Mouse (Mus musculus): ENCODE data around the gene Cask. TPM values are rescaled to one million over a fixed set of nuclear protein-coding genes. Genes with fewer than 3 reads are reported as not detected.

Gene Cask
- polyA plus RNA-seq, 1 experiment from 2014 or later, result 5.9 TPM

DNA sequence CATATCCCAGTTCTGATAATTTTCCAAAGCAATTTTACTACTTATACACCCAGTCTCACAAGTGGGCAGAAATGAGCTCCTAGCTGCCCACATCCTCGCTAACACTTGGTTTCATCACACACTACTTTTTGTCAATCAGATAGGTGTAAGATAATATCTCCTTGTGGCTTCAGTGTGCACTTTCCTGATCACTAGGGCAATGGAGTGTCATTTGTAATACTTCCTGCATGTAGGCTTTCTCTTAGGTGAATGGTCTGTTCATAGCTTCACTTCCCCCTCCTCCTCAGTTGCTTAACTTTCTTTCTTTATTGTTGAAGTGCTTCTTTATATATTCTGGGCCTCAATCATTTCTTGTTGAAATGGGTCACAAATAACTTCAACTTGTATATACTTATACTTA, 198.9 kb downstream of the Cask start:
- no peak overlapping the region for H3K4me3 ChIP-seq
- no peak for DNase-seq (ENCODE audit: low spot score)
- no peak overlapping the region for H3K27ac ChIP-seq
- no peaks in the 10 kb centered on the region for H3K4me1 ChIP-seq
- 79% methylated on average over 1 of the region's 1 CpGs for WGBS
- H3K27me3 ChIP-seq (ENCODE audit: insufficient read depth, poor library complexity, severe bottlenecking), result no peaks in the 10 kb centered on the region
- H3K9me3 ChIP-seq, result no peaks in the 10 kb centered on the region
- H3K36me3 ChIP-seq, result no peaks in the 10 kb centered on the region

DNA sequence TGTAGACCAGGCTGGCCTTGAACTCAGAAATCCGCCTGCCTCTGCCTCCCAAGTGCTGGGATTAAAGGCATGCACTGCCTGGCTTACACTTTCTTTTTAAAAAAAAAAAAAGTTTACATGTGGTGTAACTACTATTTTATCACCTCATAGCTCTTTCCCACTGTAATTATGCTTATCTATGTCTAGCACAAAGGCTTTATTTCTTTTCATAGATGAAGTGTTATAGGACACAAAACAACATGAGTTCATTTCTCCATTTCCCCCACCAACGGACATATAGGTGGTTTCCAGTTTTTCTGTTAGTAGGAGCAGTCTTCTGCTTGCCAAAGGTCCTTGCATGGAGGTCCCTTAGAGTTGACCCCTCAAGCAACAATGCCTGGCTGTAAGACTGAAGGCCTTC, 199.3 kb downstream of the Cask start:
- Histone ChIP-seq H3K4me3 (no peak overlapping the region), H3K27ac (no peak overlapping the region), H3K9me3 (no peaks in the 10 kb centered on the region), H3K27me3 (ENCODE audit: insufficient read depth, poor library complexity, severe bottlenecking) (no peaks in the 10 kb centered on the region), H3K4me1 (no peaks in the 10 kb centered on the region), H3K36me3 (no peaks in the 10 kb centered on the region)
- 77% methylated on average over 2 of the region's 2 CpGs for WGBS
- DNase-seq (ENCODE audit: low spot score), result no peak

DNA sequence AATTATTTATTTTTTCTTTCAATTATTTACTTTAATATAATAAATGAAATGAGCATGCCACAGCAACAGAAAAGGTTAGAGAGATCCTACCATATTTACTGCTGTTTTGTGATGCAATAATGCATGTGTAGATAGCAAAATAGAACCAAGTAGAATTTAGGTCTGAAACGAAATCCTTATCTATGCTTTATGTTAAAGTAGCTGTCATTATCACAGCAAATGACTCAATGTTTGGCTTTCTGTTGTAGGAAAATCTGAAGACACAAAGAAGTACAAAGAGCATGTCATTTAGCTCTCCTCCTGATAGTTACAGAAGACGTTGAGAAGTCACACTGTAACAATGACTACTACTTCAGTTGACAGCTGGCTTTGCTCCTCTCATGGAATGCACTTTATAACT, 212.3 kb downstream of the Cask start:
- Histone ChIP-seq H3K4me1 (no peaks in the 10 kb centered on the region), H3K4me3 (no peak overlapping the region), H3K9me3 (no peaks in the 10 kb centered on the region), H3K36me3 (no peaks in the 10 kb centered on the region), H3K27ac (no peak overlapping the region), H3K27me3 (ENCODE audit: insufficient read depth, poor library complexity, severe bottlenecking) (no peaks in the 10 kb centered on the region)
- WGBS, result 38% methylated on average over 2 of the region's 2 CpGs
- DNase-seq (ENCODE audit: low spot score), result no peak

DNA sequence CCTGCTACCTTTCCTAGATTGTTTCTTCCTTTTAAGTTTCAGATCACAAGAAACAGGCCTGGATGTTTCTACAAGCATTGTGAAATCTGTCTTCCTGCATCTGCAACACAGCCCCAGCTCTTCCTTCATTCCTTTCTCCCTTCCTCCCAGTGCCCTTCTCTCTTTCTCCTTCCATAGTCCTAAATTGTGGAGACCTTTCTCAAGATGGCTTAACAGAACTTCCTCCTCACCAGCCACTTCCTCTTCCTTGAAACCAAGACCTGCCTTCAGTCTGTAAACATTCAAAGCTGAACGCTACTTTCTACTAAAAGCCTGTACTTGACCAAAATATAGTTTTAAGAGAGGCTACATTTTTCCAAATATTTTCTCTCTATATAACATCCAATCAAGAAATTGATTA, 214.8 kb downstream of the Cask start:
- 85% methylated on average over 1 of the region's 1 CpGs for WGBS
- no peak overlapping the region for H3K27ac ChIP-seq
- no peaks in the 10 kb centered on the region for H3K4me1 ChIP-seq
- H3K27me3 ChIP-seq (ENCODE audit: insufficient read depth, poor library complexity, severe bottlenecking), result no peaks in the 10 kb centered on the region
- no peak for DNase-seq (ENCODE audit: low spot score)
- H3K36me3 ChIP-seq, result no peaks in the 10 kb centered on the region
- no peak overlapping the region for H3K4me3 ChIP-seq
- no peaks in the 10 kb centered on the region for H3K9me3 ChIP-seq

DNA sequence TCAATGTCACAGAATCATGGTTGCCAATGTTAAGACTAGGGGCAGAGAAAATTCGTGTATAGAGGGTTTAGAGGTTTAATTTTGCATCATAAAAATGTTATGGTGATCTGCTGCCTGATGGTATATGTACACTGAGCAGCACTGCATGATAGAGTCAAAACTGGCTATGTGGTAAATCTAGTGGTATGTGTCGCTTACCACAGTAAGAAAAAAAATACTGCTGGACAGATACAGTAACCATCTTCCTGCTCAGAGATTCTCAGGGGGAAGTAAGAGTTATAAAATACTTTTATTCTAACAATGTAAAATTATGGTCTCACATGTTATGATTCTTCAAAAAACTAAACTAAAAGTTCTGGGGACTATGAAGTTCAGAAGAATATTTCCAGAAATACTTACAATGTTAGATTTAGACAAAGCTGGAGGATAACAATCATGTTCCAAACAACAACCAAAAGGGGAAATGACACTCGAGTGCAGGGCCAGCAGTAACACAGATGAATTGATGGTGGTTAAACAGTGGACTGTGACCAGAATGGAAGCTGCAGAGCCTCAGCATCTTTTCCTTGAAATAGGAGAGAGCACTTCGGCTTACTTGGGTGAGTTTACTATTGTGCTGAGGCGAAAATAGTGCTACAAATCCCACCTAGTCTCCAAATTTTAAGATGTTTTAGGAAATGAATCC, 219.4 kb downstream of the Cask start, which contains the start of gene Gpr34:
Gene Gpr34 (plus strand): TSS at position 491 of the 685 bp plus-strand sequence.
- no peaks in the 10 kb centered on the region for H3K9me3 ChIP-seq
- H3K36me3 ChIP-seq, result no peaks in the 10 kb centered on the region
- no peak for DNase-seq (ENCODE audit: low spot score)
- no peaks in the 10 kb centered on the region for H3K4me1 ChIP-seq
- 70% methylated on average over 5 of the region's 5 CpGs for WGBS
- no peak within 1 kb of the TSS for H3K27ac ChIP-seq
- no peak within 1 kb of the TSS for H3K4me3 ChIP-seq
- no peaks in the 10 kb centered on the region for H3K27me3 ChIP-seq (ENCODE audit: insufficient read depth, poor library complexity, severe bottlenecking)

DNA sequence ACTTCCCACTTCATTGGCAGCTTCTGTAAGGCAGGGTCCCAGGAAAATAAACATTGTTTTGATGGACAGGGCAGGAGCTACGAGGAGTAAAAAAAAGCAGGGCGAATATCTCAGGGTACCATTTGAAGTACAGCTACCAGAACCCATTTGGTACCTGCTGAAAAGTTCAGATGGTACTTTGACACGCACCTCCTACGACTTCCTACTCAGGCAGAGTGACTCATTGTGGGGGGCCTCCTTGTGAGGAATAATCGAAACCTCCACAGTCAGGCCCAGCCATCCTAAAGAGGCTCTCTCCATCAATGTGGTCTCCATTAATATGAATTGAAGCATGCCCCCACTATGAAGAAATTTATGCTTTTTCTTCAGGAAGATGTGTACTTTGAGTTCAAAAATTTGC, 228.5 kb downstream of the Cask start:
- DNase-seq (ENCODE audit: low spot score), result no peak
- Histone ChIP-seq H3K4me1 (no peaks in the 10 kb centered on the region), H3K27ac (no peak overlapping the region), H3K4me3 (no peak overlapping the region), H3K27me3 (ENCODE audit: insufficient read depth, poor library complexity, severe bottlenecking) (no peaks in the 10 kb centered on the region), H3K36me3 (no peaks in the 10 kb centered on the region), H3K9me3 (no peaks in the 10 kb centered on the region)
- 74% methylated on average over 5 of the region's 5 CpGs for WGBS

DNA sequence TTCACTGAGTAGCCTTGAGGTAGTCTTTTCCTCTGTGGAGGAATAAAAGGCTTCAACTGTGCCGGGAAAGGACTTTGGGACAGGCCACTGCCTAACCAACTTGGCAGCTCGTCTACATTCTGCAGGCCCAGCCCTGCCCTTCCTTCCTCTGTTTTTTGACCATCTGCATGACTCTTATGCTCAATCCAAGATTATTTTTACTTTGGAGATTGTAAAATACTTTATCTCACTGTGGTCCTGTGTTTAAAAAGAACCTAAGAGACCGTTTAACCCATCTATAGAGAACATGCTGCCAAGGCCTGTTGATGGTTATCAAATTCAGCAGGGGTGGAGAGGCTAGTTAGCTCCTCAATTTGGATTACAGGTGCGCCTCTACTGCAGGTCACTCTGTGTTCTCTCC, 229.7 kb downstream of the Cask start:
- Histone ChIP-seq H3K27ac (no peak overlapping the region), H3K27me3 (ENCODE audit: insufficient read depth, poor library complexity, severe bottlenecking) (no peaks in the 10 kb centered on the region), H3K4me3 (no peak overlapping the region), H3K36me3 (no peaks in the 10 kb centered on the region), H3K9me3 (no peaks in the 10 kb centered on the region), H3K4me1 (no peaks in the 10 kb centered on the region)
- 72% methylated on average over 4 of the region's 4 CpGs for WGBS
- no peak for DNase-seq (ENCODE audit: low spot score)

DNA sequence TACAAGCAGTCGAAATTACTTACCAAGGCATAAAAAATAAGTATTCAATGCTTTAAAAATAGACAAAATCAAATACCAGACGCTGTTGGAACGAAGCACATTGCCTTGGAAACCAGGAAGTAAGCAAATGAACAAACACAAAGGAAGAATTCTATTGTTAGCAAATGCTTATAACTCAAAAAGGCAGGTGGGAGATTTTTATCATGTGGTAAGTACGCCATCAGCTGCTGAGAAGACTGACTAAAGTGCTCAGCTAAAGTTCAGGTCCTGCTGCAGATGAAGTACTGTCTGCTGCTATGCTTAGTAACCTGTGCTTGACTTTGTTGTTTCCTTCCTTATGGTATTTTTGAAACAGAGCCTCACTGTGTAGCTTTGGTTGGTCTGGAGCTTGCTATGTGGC, 232.7 kb downstream of the Cask start:
- 69% methylated on average over 4 of the region's 4 CpGs for WGBS
- H3K9me3 ChIP-seq, result no peaks in the 10 kb centered on the region
- H3K4me1 ChIP-seq, result no peaks in the 10 kb centered on the region
- no peak overlapping the region for H3K4me3 ChIP-seq
- H3K27me3 ChIP-seq (ENCODE audit: insufficient read depth, poor library complexity, severe bottlenecking), result no peaks in the 10 kb centered on the region
- 0 out of 2 replicates have a peak, but pooled peaks cover 3% of the 10 kb centered on the region for H3K36me3 ChIP-seq
- H3K27ac ChIP-seq, result no peak overlapping the region
- DNase-seq (ENCODE audit: low spot score), result no peak

DNA sequence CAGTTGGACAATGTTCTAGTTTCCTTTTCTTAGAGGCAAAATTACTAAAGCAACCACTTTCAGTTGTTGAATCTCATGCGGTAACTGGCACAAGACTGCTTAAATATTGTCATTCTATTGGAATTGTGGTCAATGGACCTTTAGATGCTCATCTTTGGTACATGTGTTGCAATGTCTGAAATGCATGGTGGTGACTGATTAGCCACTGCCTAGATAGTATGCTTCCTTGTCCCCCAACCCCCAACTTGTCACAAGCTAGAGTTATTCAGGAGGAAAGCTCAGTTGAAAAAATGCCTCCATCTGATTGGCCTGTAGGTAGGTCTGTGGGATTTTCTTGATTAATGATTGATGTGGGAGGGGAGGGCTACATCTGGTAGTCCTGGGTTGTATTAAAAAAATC, 233.9 kb downstream of the Cask start:
- H3K36me3 ChIP-seq, result 0 out of 2 replicates have a peak, but pooled peaks cover 3% of the 10 kb centered on the region
- no peaks in the 10 kb centered on the region for H3K4me1 ChIP-seq
- WGBS, result 92% methylated on average over 1 of the region's 1 CpGs
- H3K27ac ChIP-seq, result no peak overlapping the region
- H3K27me3 ChIP-seq (ENCODE audit: insufficient read depth, poor library complexity, severe bottlenecking), result no peaks in the 10 kb centered on the region
- no peaks in the 10 kb centered on the region for H3K9me3 ChIP-seq
- no peak for DNase-seq (ENCODE audit: low spot score)
- no peak overlapping the region for H3K4me3 ChIP-seq

DNA sequence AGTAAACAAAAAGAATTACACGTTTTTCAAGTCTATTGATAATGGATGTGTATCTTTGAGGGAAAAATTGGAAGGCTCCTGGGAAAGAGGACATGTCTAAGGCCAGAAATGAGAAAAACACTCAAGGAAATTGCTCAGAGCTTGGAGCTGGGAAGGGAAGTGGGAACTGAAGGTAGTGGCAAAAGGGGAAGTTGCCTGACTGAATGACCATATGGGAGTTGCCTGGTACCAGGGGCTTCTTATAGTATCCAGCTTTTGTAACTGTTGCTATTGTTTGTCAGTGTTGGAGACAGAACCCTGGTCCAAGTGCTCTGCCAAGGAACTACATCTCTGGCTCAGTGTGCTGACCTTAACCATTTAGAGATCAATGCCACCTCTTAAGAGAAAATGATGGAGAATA, 234.4 kb downstream of the Cask start:
- Histone ChIP-seq H3K4me3 (no peak overlapping the region), H3K36me3 (0 out of 2 replicates have a peak, but pooled peaks cover 3% of the 10 kb centered on the region), H3K27me3 (ENCODE audit: insufficient read depth, poor library complexity, severe bottlenecking) (no peaks in the 10 kb centered on the region), H3K27ac (no peak overlapping the region), H3K4me1 (no peaks in the 10 kb centered on the region), H3K9me3 (no peaks in the 10 kb centered on the region)
- 50% methylated on average over 1 of the region's 1 CpGs for WGBS
- DNase-seq (ENCODE audit: low spot score), result no peak

DNA sequence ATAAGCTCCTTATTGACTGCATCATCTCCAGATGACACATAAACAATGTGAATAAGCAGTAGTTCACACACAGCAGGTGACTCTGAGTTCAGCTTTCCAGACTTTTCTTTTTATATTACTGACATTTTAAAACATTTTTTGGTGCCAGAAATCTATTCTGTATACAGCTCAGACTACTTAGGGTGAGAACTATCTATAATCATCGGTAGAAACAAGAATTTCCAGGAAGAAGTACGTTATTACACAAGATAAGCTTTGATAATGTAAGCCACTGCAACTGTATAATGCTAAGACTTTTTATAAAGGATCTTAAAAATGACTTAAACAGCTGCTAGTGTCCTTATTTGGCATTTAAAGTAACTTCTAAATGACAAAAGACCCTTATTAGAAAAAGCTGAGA, 239.1 kb downstream of the Cask start:
- H3K4me1 ChIP-seq, result no peaks in the 10 kb centered on the region
- 60% methylated on average over 2 of the region's 2 CpGs for WGBS
- H3K27me3 ChIP-seq (ENCODE audit: insufficient read depth, poor library complexity, severe bottlenecking), result no peaks in the 10 kb centered on the region
- peaks cover 3% of the 10 kb centered on the region; the same call in 1 of the 2 replicates for H3K36me3 ChIP-seq
- H3K4me3 ChIP-seq, result no peak overlapping the region
- no peak overlapping the region for H3K27ac ChIP-seq
- no peaks in the 10 kb centered on the region for H3K9me3 ChIP-seq
- no peak for DNase-seq (ENCODE audit: low spot score)

DNA sequence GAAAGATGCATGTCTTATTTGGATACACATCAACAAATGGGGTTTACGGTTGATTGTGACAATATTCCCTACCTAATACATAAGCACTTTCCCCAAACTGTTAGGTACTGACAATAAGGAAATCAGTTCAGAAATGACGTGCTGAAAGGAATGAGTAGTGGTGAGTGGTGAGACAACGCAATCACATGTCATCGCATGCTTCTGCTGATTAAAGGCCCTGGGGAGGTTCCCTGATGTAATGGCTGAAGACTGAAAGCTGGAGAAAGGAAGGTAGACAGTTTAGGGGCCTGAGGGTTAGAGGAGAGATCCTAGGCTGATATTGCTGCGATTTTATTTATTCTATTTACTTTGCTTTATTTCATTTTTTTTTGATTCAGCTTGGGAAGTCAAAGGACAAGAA, 240.1 kb downstream of the Cask start:
- no peaks in the 10 kb centered on the region; the same call in 1 of the 2 replicates for H3K27me3 ChIP-seq (ENCODE audit: insufficient read depth, poor library complexity, severe bottlenecking)
- H3K27ac ChIP-seq, result no peak overlapping the region
- 62% methylated on average over 5 of the region's 5 CpGs for WGBS
- no peaks in the 10 kb centered on the region for H3K4me1 ChIP-seq
- no peak for DNase-seq (ENCODE audit: low spot score)
- no peaks in the 10 kb centered on the region for H3K9me3 ChIP-seq
- no peak overlapping the region for H3K4me3 ChIP-seq
- H3K36me3 ChIP-seq, result peaks cover 3% of the 10 kb centered on the region; the same call in 1 of the 2 replicates

DNA sequence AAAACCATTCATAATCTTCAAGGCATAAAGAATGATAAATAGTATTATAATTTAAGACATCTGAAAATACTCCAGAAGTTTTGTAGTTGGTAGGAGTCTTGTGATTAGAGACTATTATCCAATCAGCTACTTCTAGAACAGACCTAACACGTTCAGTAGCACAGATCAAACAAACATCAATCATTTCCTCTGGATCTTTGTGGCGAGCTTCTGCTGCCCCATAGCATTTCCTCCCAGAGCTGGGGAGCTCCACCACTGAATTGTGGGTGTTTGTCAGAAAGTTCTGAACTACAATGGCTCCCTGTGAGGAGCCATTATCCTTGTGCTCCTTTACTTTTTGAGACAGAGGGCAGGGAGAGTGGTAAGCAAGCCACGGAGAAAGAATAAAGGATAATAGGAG, 243.4 kb downstream of the Cask start:
- H3K4me1 ChIP-seq, result no peaks in the 10 kb centered on the region
- no peak overlapping the region for H3K27ac ChIP-seq
- no peaks in the 10 kb centered on the region; the same call in 1 of the 2 replicates for H3K27me3 ChIP-seq (ENCODE audit: insufficient read depth, poor library complexity, severe bottlenecking)
- no peak overlapping the region for H3K4me3 ChIP-seq
- 66% methylated on average over 3 of the region's 3 CpGs for WGBS
- DNase-seq (ENCODE audit: low spot score), result no peak
- H3K9me3 ChIP-seq, result no peaks in the 10 kb centered on the region
- no peaks in the 10 kb centered on the region; the same call in 1 of the 2 replicates for H3K36me3 ChIP-seq

DNA sequence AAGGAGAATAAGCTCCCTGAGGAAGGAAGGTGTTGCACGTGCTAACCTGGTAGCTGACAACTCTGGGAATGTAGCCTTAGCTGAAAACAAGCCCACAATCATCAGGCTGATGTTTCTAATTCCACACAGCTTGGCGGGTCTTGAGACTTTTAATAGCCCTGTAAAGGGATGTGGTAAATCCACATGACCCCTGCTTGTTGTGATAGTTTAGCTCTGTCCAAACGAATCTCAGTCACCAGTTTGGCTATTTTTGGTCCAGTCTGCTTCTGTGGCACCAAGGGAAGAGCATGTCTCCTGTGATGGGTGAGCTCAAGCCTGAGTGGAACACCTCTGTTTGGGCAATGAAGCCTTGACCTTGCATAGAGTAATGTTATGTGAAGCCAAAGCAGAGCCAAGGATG, 244.4 kb downstream of the Cask start:
- no peak for DNase-seq (ENCODE audit: low spot score)
- WGBS, result 49% methylated on average over 3 of the region's 3 CpGs
- Histone ChIP-seq H3K4me1 (no peaks in the 10 kb centered on the region), H3K4me3 (no peak overlapping the region), H3K27ac (no peak overlapping the region), H3K27me3 (ENCODE audit: insufficient read depth, poor library complexity, severe bottlenecking) (no peaks in the 10 kb centered on the region; the same call in 1 of the 2 replicates), H3K9me3 (no peaks in the 10 kb centered on the region), H3K36me3 (no peaks in the 10 kb centered on the region; the same call in 1 of the 2 replicates)

Measured in heart, embryonic 10.5 days (tissue).